17 mouse cellular contexts compared by ENCODE assay signal in the genomic region with DNA sequence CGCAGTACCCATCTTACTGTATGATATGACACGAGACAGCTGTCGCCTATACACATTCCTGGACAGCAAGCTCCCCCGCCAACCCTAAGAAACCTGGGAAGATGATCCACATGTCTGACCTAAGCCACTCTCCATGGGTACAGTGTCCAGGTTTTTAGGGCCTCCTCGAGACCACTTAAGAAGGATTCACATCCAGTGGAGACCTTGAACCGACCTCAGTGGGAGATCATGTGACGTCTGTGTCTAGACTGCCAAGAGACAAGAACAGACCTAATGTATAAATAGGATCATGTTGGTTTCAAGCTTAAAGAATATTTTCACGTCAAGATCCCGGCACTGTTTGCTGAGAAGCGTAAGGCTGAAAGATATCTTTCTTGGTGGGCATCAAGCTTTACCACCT. TPM values are rescaled to one million over a fixed set of nuclear protein-coding genes. Genes with fewer than 3 reads are reported as not detected.
A peak's percentile ranks its signal among the peaks of the same experiment; 100 is the strongest.
DNase-seq lines count a peak whose midpoint lies in the region; ATAC-seq lines count a peak whose summit lies in the region.
"Had no signal": no experiment of that assay in that cellular context is flagged by ENCODE, and none has a peak within 500 bp of the region (broad histone marks: within the 10 kb centered on the region; RNA-seq: fewer than 3 reads in every experiment).

No protein-coding gene starts in this region.

- H3K4me1 ChIP-seq in forebrain, embryonic 12.5 days: peaks cover 55% of the 10 kb centered on the region
- peaks cover 35% of the 10 kb centered on the region for H3K4me1 ChIP-seq in forebrain, embryonic 10.5 days
- peaks cover 70% of the 10 kb centered on the region for H3K4me1 ChIP-seq in hindbrain, embryonic 15.5 days (replicated peaks)
- H3K4me1 ChIP-seq in hindbrain, embryonic 10.5 days (replicated peaks): peaks cover 41% of the 10 kb centered on the region
- peaks cover 61% of the 10 kb centered on the region for H3K4me1 ChIP-seq in forebrain, embryonic 16.5 days (replicated peaks; ENCODE audit: control insufficient read depth, insufficient read depth, low read length)
- peaks cover 67% of the 10 kb centered on the region for H3K4me1 ChIP-seq in midbrain, embryonic 15.5 days

- no peak overlapping the region for H3K9ac ChIP-seq in forebrain, embryonic 12.5 days
- no peak overlapping the region for H3K9ac ChIP-seq in hindbrain, embryonic 15.5 days
- H3K9ac ChIP-seq in forebrain, embryonic 16.5 days (replicated peaks; ENCODE audit: low read depth, low read length): no peak overlapping the region
- no peak overlapping the region for H3K9ac ChIP-seq in midbrain, embryonic 15.5 days
- H3K9ac ChIP-seq: liver, embryonic 15.5 days had no signal

- no peaks in the 10 kb centered on the region for H3K27me3 ChIP-seq in forebrain, embryonic 12.5 days
- peaks cover 28% of the 10 kb centered on the region for H3K27me3 ChIP-seq in forebrain, embryonic 10.5 days (ENCODE audit: poor library complexity, severe bottlenecking)
- H3K27me3 ChIP-seq in hindbrain, embryonic 15.5 days: no peaks in the 10 kb centered on the region
- peaks cover 12% of the 10 kb centered on the region for H3K27me3 ChIP-seq in hindbrain, embryonic 10.5 days (ENCODE audit: insufficient read depth, poor library complexity, severe bottlenecking)
- H3K27me3 ChIP-seq in forebrain, embryonic 16.5 days (replicated peaks; ENCODE audit: control insufficient read depth, insufficient read depth, low read length): no peaks in the 10 kb centered on the region
- H3K27me3 ChIP-seq in midbrain, embryonic 15.5 days (replicated peaks): no peaks in the 10 kb centered on the region

- 91% methylated on average over 10 of the region's 10 CpGs for WGBS in forebrain, embryonic 12.5 days
- 93% methylated on average over 10 of the region's 10 CpGs for WGBS in forebrain, embryonic 10.5 days
- 81% methylated on average over 10 of the region's 10 CpGs for WGBS in hindbrain, embryonic 15.5 days
- 90% methylated on average over 10 of the region's 10 CpGs for WGBS in hindbrain, embryonic 10.5 days
- WGBS in forebrain, embryonic 16.5 days: 76% methylated on average over 10 of the region's 10 CpGs
- 83% methylated on average over 10 of the region's 10 CpGs for WGBS in midbrain, embryonic 15.5 days

- no peak overlapping the region for H3K4me2 ChIP-seq in forebrain, embryonic 12.5 days
- H3K4me2 ChIP-seq in hindbrain, embryonic 15.5 days: peak overlapping the region; percentile 26
- H3K4me2 ChIP-seq in forebrain, embryonic 16.5 days (ENCODE audit: low read length): peak overlapping the region; percentile 39
- H3K4me2 ChIP-seq in midbrain, embryonic 15.5 days: peak overlapping the region; percentile 7; the same call in 1 of the 2 replicates
- H3K4me2 ChIP-seq: liver, embryonic 15.5 days had no signal

- no peaks in the 10 kb centered on the region for H3K9me3 ChIP-seq in forebrain, embryonic 12.5 days
- H3K9me3 ChIP-seq in forebrain, embryonic 10.5 days: peaks cover 19% of the 10 kb centered on the region
- H3K9me3 ChIP-seq in hindbrain, embryonic 15.5 days: no peaks in the 10 kb centered on the region
- 0 out of 2 replicates have a peak, but pooled peaks cover 9% of the 10 kb centered on the region for H3K9me3 ChIP-seq in hindbrain, embryonic 10.5 days
- no peaks in the 10 kb centered on the region for H3K9me3 ChIP-seq in forebrain, embryonic 16.5 days (ENCODE audit: control insufficient read depth, low read length)
- no peaks in the 10 kb centered on the region for H3K9me3 ChIP-seq in midbrain, embryonic 15.5 days
- H3K9me3 ChIP-seq: liver, embryonic 15.5 days had no signal

- 0 out of 2 replicates have a peak overlapping the region, but pooled peaks have one; percentile 42 for H3K27ac ChIP-seq in forebrain, embryonic 12.5 days
- no peak overlapping the region for H3K27ac ChIP-seq in forebrain, embryonic 10.5 days
- H3K27ac ChIP-seq in hindbrain, embryonic 15.5 days (replicated peaks): peak overlapping the region; percentile 53; the same call in 1 of the 2 replicates
- no peak overlapping the region for H3K27ac ChIP-seq in hindbrain, embryonic 10.5 days
- peak overlapping the region; percentile 84 for H3K27ac ChIP-seq in forebrain, embryonic 16.5 days (ENCODE audit: low read length)
- H3K27ac ChIP-seq in midbrain, embryonic 15.5 days: no peak overlapping the region
- H3K27ac ChIP-seq: liver, embryonic 15.5 days had no signal

- peaks cover 9% of the 10 kb centered on the region; the same call in 1 of the 2 replicates for H3K36me3 ChIP-seq in forebrain, embryonic 12.5 days (replicated peaks)
- peaks cover 40% of the 10 kb centered on the region for H3K36me3 ChIP-seq in forebrain, embryonic 10.5 days (replicated peaks)
- H3K36me3 ChIP-seq in hindbrain, embryonic 15.5 days: no peaks in the 10 kb centered on the region
- H3K36me3 ChIP-seq in hindbrain, embryonic 10.5 days: peaks cover 29% of the 10 kb centered on the region
- no peaks in the 10 kb centered on the region for H3K36me3 ChIP-seq in forebrain, embryonic 16.5 days (ENCODE audit: control insufficient read depth, insufficient read depth)
- H3K36me3 ChIP-seq in midbrain, embryonic 15.5 days (replicated peaks): no peaks in the 10 kb centered on the region
- H3K36me3 ChIP-seq: G1E; liver, embryonic 15.5 days had no signal

- DNase-seq in forebrain, embryonic 10.5 days (ENCODE audit: extremely low spot score, low spot score): no peak
- DNase-seq in hindbrain, embryonic 10.5 days (ENCODE audit: low spot score): no peak
- DNase-seq in frontal cortex, postnatal 25 days (ENCODE audit: low spot score in 2 of 2): no peak
- DNase-seq in thymus, postnatal 0 days (ENCODE audit: low spot score): no peak
- DNase-seq: adrenal gland, postnatal 10 days; kidney, adult 11 months; kidney, postnatal 14 days; right cerebral cortex, postnatal 25 days; thymus, adult 18-20 months had no signal

- no peak for ATAC-seq in forebrain, embryonic 12.5 days (ENCODE audit: low FRiP score)
- ATAC-seq in hindbrain, embryonic 15.5 days (ENCODE audit: low FRiP score, low read depth): no peak
- ATAC-seq in forebrain, embryonic 16.5 days: no peak
- no peak for ATAC-seq in midbrain, embryonic 15.5 days (replicated peaks)

- H3K4me3 ChIP-seq in forebrain, embryonic 12.5 days (replicated peaks): no peak overlapping the region
- no peak overlapping the region for H3K4me3 ChIP-seq in forebrain, embryonic 10.5 days
- H3K4me3 ChIP-seq in hindbrain, embryonic 15.5 days: no peak overlapping the region
- no peak overlapping the region for H3K4me3 ChIP-seq in hindbrain, embryonic 10.5 days
- H3K4me3 ChIP-seq in forebrain, embryonic 16.5 days (replicated peaks; ENCODE audit: low read length): no peak overlapping the region
- H3K4me3 ChIP-seq in midbrain, embryonic 15.5 days: no peak overlapping the region
- H3K4me3 ChIP-seq: liver, embryonic 15.5 days had no signal

RNA-seq across cellular contexts. Expression of a gene that starts 14.8 kb away (rescaled TPM):
- 0.54 TPM in 1 of 2 replicates, not detected in the other for polyA plus RNA-seq in forebrain, embryonic 12.5 days (2016; fragmentation: Nextera tagmentation; extraction: Ambion mirVana)
- not detected in 2 replicates for polyA plus RNA-seq in forebrain, embryonic 10.5 days (2016; fragmentation: Nextera tagmentation; extraction: Ambion mirVana)
- not detected in 2 replicates for polyA plus RNA-seq in hindbrain, embryonic 15.5 days (2015; fragmentation: Nextera tagmentation; extraction: Ambion mirVana)
- not detected in 2 replicates for polyA plus RNA-seq in hindbrain, embryonic 10.5 days (2016; fragmentation: Nextera tagmentation; extraction: Ambion mirVana)
- polyA plus RNA-seq in forebrain, embryonic 16.5 days (2015; fragmentation: Nextera tagmentation; extraction: Ambion mirVana): 0.39 TPM in 1 of 2 replicates, not detected in the other
- polyA plus RNA-seq in midbrain, embryonic 15.5 days (2015; fragmentation: Nextera tagmentation; extraction: Ambion mirVana): 0.24 and 0.48 TPM in 2 replicates
- not detected in 2 replicates for polyA plus RNA-seq in thymus, postnatal 0 days (2015; fragmentation: Nextera tagmentation; extraction: Ambion mirVana)
- polyA plus RNA-seq: C2C12; G1E; gonadal fat pad, adult 2 months; liver, embryonic 15.5 days had no signal

RNA-seq across cellular contexts. Expression of a gene that starts 46.4 kb away (rescaled TPM):
- polyA plus RNA-seq in forebrain, embryonic 12.5 days (2016; fragmentation: Nextera tagmentation; extraction: Ambion mirVana): 77.4 and 77.5 TPM in 2 replicates
- 123 and 124 TPM in 2 replicates for polyA plus RNA-seq in forebrain, embryonic 10.5 days (2016; fragmentation: Nextera tagmentation; extraction: Ambion mirVana)
- 51.9 and 55.3 TPM in 2 replicates for polyA plus RNA-seq in hindbrain, embryonic 15.5 days (2015; fragmentation: Nextera tagmentation; extraction: Ambion mirVana)
- polyA plus RNA-seq in hindbrain, embryonic 10.5 days (2016; fragmentation: Nextera tagmentation; extraction: Ambion mirVana): 105 and 123 TPM in 2 replicates
- 62.7 and 72.2 TPM in 2 replicates for polyA plus RNA-seq in forebrain, embryonic 16.5 days (2015; fragmentation: Nextera tagmentation; extraction: Ambion mirVana)
- 48.5 and 52.4 TPM in 2 replicates for polyA plus RNA-seq in midbrain, embryonic 15.5 days (2015; fragmentation: Nextera tagmentation; extraction: Ambion mirVana)
- polyA plus RNA-seq in thymus, postnatal 0 days (2015; fragmentation: Nextera tagmentation; extraction: Ambion mirVana): 65.1 and 73.3 TPM in 2 replicates

RNA-seq across cellular contexts. Expression of a gene that starts 59.7 kb away (rescaled TPM):
- 4.8 and 5.8 TPM in 2 replicates for polyA plus RNA-seq in forebrain, embryonic 12.5 days (2016; fragmentation: Nextera tagmentation; extraction: Ambion mirVana)
- polyA plus RNA-seq in forebrain, embryonic 10.5 days (2016; fragmentation: Nextera tagmentation; extraction: Ambion mirVana): 6.1 and 6.5 TPM in 2 replicates
- polyA plus RNA-seq in hindbrain, embryonic 15.5 days (2015; fragmentation: Nextera tagmentation; extraction: Ambion mirVana): 4.2 and 4.6 TPM in 2 replicates
- polyA plus RNA-seq in hindbrain, embryonic 10.5 days (2016; fragmentation: Nextera tagmentation; extraction: Ambion mirVana): 4.3 and 5.7 TPM in 2 replicates
- polyA plus RNA-seq in forebrain, embryonic 16.5 days (2015; fragmentation: Nextera tagmentation; extraction: Ambion mirVana): 3.2 and 4.1 TPM in 2 replicates
- 3.7 and 3.8 TPM in 2 replicates for polyA plus RNA-seq in midbrain, embryonic 15.5 days (2015; fragmentation: Nextera tagmentation; extraction: Ambion mirVana)
- polyA plus RNA-seq in thymus, postnatal 0 days (2015; fragmentation: Nextera tagmentation; extraction: Ambion mirVana): 2.5 and 2.8 TPM in 2 replicates

Comparison
In these comparisons a context has a peak if more than half of its experiments do, and no peak if none do; other contexts are left out.
1. H3K27ac ChIP-seq: peak in forebrain, embryonic 12.5 days (single experiment), hindbrain, embryonic 15.5 days (single experiment) and forebrain, embryonic 16.5 days (single experiment); none in forebrain, embryonic 10.5 days (single experiment), hindbrain, embryonic 10.5 days (single experiment) and midbrain, embryonic 15.5 days (single experiment).